Comparison of ENCODE assay signal across 10 mouse cellular contexts in the genomic region with DNA sequence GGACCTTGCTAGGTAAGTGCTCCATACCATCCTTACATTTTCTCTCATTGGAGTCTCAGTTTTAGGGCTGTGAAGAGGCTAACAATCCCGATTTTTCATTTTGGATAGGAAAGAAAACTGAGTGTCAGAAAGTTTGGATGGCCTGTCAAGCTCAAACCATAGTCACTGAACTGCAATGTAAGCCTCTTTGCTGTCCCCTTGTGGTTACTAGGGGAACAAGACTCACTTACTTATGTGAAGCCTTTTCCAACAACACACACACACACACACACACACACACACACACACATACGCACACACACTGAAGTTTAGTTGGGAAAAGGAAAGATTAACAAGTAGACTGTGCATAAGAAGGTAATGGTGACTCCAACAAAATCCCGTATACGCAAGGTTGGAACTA. TPM values are rescaled to one million over a fixed set of nuclear protein-coding genes. Genes with fewer than 3 reads are reported as not detected.
DNase-seq lines count a peak whose midpoint lies in the region; ATAC-seq and TF ChIP-seq lines count a peak whose summit lies in the region.
"Had no signal": no experiment of that assay in that cellular context is flagged by ENCODE, and none has a peak within 500 bp of the region (broad histone marks: within the 10 kb centered on the region; RNA-seq: fewer than 3 reads in every experiment).

No protein-coding gene starts in this region.

- DNase-seq in gastrocnemius, adult 2 months, result no peak
- DNase-seq in gastrocnemius, postnatal 4 days (ENCODE audit: low spot score in 2 of 2), result no peak
- DNase-seq in lung, postnatal 36 days, result peak; percentile 53
- DNase-seq in lung, adult 18-20 months, result no peak
- DNase-seq in MEL-GATA-1-ER (ENCODE audit: extremely low read depth, low read depth), result peak; percentile 52
- DNase-seq in retina, embryonic 14.5 days (ENCODE audit: low spot score), result peak; percentile 17
- no peak for DNase-seq in left cerebral cortex, adult 8-10 months (ENCODE audit: low spot score in 2 of 2)
- DNase-seq: cerebellum, adult 8-10 months had no signal

- no peak overlapping the region for H3K27ac ChIP-seq in gastrocnemius, adult 2 months
- H3K27ac ChIP-seq in heart, embryonic 12.5 days (ENCODE audit: poor library complexity, severe bottlenecking), result no peak overlapping the region
- H3K27ac ChIP-seq: midbrain, embryonic 12.5 days had no signal

- H3K36me3 ChIP-seq in heart, embryonic 12.5 days, result peaks cover 2% of the 10 kb centered on the region; the same call in 1 of the 2 replicates
- H3K36me3 ChIP-seq: midbrain, embryonic 12.5 days had no signal

- H3K9ac ChIP-seq in heart, embryonic 12.5 days, result no peak overlapping the region
- H3K9ac ChIP-seq: midbrain, embryonic 12.5 days had no signal

- H3K4me2 ChIP-seq in heart, embryonic 12.5 days, result no peak overlapping the region
- H3K4me2 ChIP-seq: midbrain, embryonic 12.5 days had no signal

- ATAC-seq in heart, embryonic 12.5 days (ENCODE audit: insufficient number of reproducible peaks, low FRiP score), result no peak

- H3K4me3 ChIP-seq in gastrocnemius, adult 2 months, result no peak overlapping the region
- no peak overlapping the region for H3K4me3 ChIP-seq in heart, embryonic 12.5 days
- H3K4me3 ChIP-seq: midbrain, embryonic 12.5 days had no signal

- intact Hi-C loops in gastrocnemius, adult 2 months (cut with DNase I), result no loop called here

- no peaks in the 10 kb centered on the region for H3K4me1 ChIP-seq in heart, embryonic 12.5 days (replicated peaks)
- H3K4me1 ChIP-seq: midbrain, embryonic 12.5 days had no signal

- TF ChIP-seq CTCF in gastrocnemius, adult 2 months (IDR thresholded peaks at IDR 0.05), result peak; percentile 28

- 72% methylated on average over 4 of the region's 4 CpGs for WGBS in heart, embryonic 12.5 days

- H3K27me3 ChIP-seq in heart, embryonic 12.5 days (replicated peaks), result no peaks in the 10 kb centered on the region
- H3K27me3 ChIP-seq: midbrain, embryonic 12.5 days had no signal

- no peaks in the 10 kb centered on the region for H3K9me3 ChIP-seq in heart, embryonic 12.5 days (replicated peaks)
- H3K9me3 ChIP-seq: midbrain, embryonic 12.5 days had no signal

RNA-seq across cellular contexts. Expression of a gene that starts 21.4 kb away (rescaled TPM):
- under 1 TPM; 0.36 to 0.41 TPM for total RNA-seq in gastrocnemius, adult 2 months (2021)
- 1 to 10 TPM; 2.6 to 4.4 TPM for total RNA-seq in gastrocnemius, postnatal 4 days (2021)
- polyA plus RNA-seq in heart, embryonic 12.5 days (2016; fragmentation: Nextera tagmentation; extraction: Ambion mirVana), result 7.1 and 7.4 TPM in 2 replicates
- total RNA-seq in left cerebral cortex, adult 8-10 months (2022), result 1 to 10 TPM; 6.3 to 8.9 (median 6.7) TPM

RNA-seq across cellular contexts. Expression of a gene that starts 39.8 kb away (rescaled TPM):
- 1 to 10 TPM; 4.7 to 6.2 TPM for total RNA-seq in gastrocnemius, adult 2 months (2021)
- 10 to 100 TPM; 11.9 to 12.3 TPM for total RNA-seq in gastrocnemius, postnatal 4 days (2021)
- polyA plus RNA-seq in heart, embryonic 12.5 days (2016; fragmentation: Nextera tagmentation; extraction: Ambion mirVana), result 16.0 and 16.9 TPM in 2 replicates
- total RNA-seq in left cerebral cortex, adult 8-10 months (2022), result 10 to 100 TPM; 17.1 to 20.9 (median 18.8) TPM

Comparison
In these comparisons a context has a peak if more than half of its experiments do, and no peak if none do; other contexts are left out.
1. DNase-seq: peak in lung, postnatal 36 days (single experiment), MEL-GATA-1-ER (single experiment) and retina, embryonic 14.5 days (single experiment); none in gastrocnemius, adult 2 months (single experiment), gastrocnemius, postnatal 4 days (0 of 2), lung, adult 18-20 months (0 of 2) and left cerebral cortex, adult 8-10 months (0 of 2).